Mouse (Mus musculus) liver, embryonic 11.5 days (tissue): ENCODE results near the gene Shroom1. TPM values are rescaled to one million over a fixed set of nuclear protein-coding genes. Genes with fewer than 3 reads are reported as not detected.

Experiments
- ATAC-seq: fragments of 200-750 bp; cut with Nextera tagmentation; replicated peaks from 2 replicates; pipeline ENCODE4 v1.8.0; 2017; ENCODE audit warnings: moderate number of reproducible peaks, mild to moderate bottlenecking, moderate TSS enrichment, moderate library complexity; ENCODE audit not compliant: low FRiP score
- DNase-seq: peaks from one replicate; pipeline ENCODE4 v3.0.0-alpha.2; 2017; ENCODE audit warnings: low spot score
- H3K27ac ChIP-seq: fragments of 300-500 bp; sonication (generic); 2 replicates; pipeline ENCODE4 v1.5.1; 2014; ENCODE audit warnings: mild to moderate bottlenecking, low read depth, low read length, control low read depth
- H3K27me3 ChIP-seq: fragments of 300-500 bp; sonication (generic); replicated peaks from 2 replicates; pipeline ENCODE4 v1.6.1; 2014; ENCODE audit warnings: low read length, mixed read lengths; ENCODE audit not compliant: control insufficient read depth, insufficient read depth
- H3K36me3 ChIP-seq: fragments of 300-500 bp; sonication (generic); 2 replicates; pipeline ENCODE4 v1.6.1; 2014; ENCODE audit warnings: mild to moderate bottlenecking, low read length, moderate library complexity, mixed read lengths; ENCODE audit not compliant: control insufficient read depth, insufficient read depth
- H3K4me1 ChIP-seq: fragments of 300-500 bp; sonication (generic); replicated peaks from 2 replicates; pipeline ENCODE4 v1.6.1; 2014; ENCODE audit warnings: low read length, mixed read lengths; ENCODE audit not compliant: control insufficient read depth, insufficient read depth
- H3K4me2 ChIP-seq: fragments of 300-500 bp; sonication (generic); 2 replicates; pipeline ENCODE4 v1.6.1; 2014; ENCODE audit warnings: mild to moderate bottlenecking, control low read depth, moderate library complexity
- H3K4me3 ChIP-seq: fragments of 300-500 bp; sonication (generic); 2 replicates; pipeline ENCODE4 v1.5.1; 2014; ENCODE audit warnings: low read depth, low read length, control low read depth
- H3K9ac ChIP-seq: fragments of 300-500 bp; sonication (generic); 2 replicates; pipeline ENCODE4 v1.6.1; 2014; ENCODE audit warnings: low read depth, low read length, control low read depth
- H3K9me3 ChIP-seq: fragments of 300-500 bp; sonication (generic); 2 replicates; pipeline ENCODE4 v1.6.1; 2016; ENCODE audit warnings: low read length, inconsistent platforms, mixed read lengths; ENCODE audit not compliant: control insufficient read depth
- WGBS: fragments of 180-500 bp; shearing (Covaris S2); extraction: QIAGEN DNeasy Blood & Tissue Kit; methylation state at CpG from one replicate; pipeline ENCODE4 v1.1.7; 2014; 5-methylcytosine and 5-hydroxymethylcytosine counted together
- polyA plus RNA-seq: library from polyadenylated mRNA; unstranded; fragments of >200 nt; fragmentation: Nextera tagmentation; extraction: Ambion mirVana; gene quantifications from 2 replicates; pipeline ENCODE4 v1.2.1, GENCODE M21; 2014

Shroom1 gene
- polyA plus RNA-seq, 1 experiment from 2014 or later = 2.6 TPM

- H3K4me1 ChIP-seq = peaks cover 12% of the 10 kb centered on the region
- H3K9ac ChIP-seq = no peak overlapping the region
- WGBS = 84% methylated on average over 9 of the region's 9 CpGs
- no peak for ATAC-seq
- no peaks in the 10 kb centered on the region for H3K9me3 ChIP-seq
- no peak overlapping the region for H3K27ac ChIP-seq
- no peak overlapping the region for H3K4me2 ChIP-seq
- peaks cover 13% of the 10 kb centered on the region for H3K27me3 ChIP-seq
- no peak overlapping the region for H3K4me3 ChIP-seq
- no peak for DNase-seq
- H3K36me3 ChIP-seq = no peaks in the 10 kb centered on the region
Observed at GRCm38 (mm10) chr11:53489421-53489820, 32.4 kb downstream of the Shroom1 start.

- H3K4me2 ChIP-seq = no peak overlapping the region
- peaks cover 8% of the 10 kb centered on the region for H3K4me1 ChIP-seq
- H3K27ac ChIP-seq = no peak overlapping the region
- no peaks in the 10 kb centered on the region for H3K9me3 ChIP-seq
- H3K27me3 ChIP-seq = peaks cover 6% of the 10 kb centered on the region
- H3K4me3 ChIP-seq = no peak overlapping the region
- H3K9ac ChIP-seq = no peak overlapping the region
- 30% methylated on average over 8 of the region's 8 CpGs for WGBS
- H3K36me3 ChIP-seq = no peaks in the 10 kb centered on the region
- no peak for DNase-seq
- ATAC-seq = no peak
Observed at GRCm38 (mm10) chr11:53491954-53492401, 35.0 kb downstream of the Shroom1 start.

- Histone ChIP-seq H3K27me3 (no peaks in the 10 kb centered on the region; the same call in 1 of the 2 replicates), H3K27ac (no peak overlapping the region), H3K9ac (no peak overlapping the region), H3K9me3 (no peaks in the 10 kb centered on the region), H3K4me3 (no peak overlapping the region), H3K36me3 (no peaks in the 10 kb centered on the region), H3K4me1 (peaks cover 4% of the 10 kb centered on the region), H3K4me2 (no peak overlapping the region)
- ATAC-seq (no peak), DNase-seq (no peak)
- WGBS = 42% methylated on average over 3 of the region's 3 CpGs
Observed at GRCm38 (mm10) chr11:53493243-53493955, 36.4 kb downstream of the Shroom1 start.

DNA sequence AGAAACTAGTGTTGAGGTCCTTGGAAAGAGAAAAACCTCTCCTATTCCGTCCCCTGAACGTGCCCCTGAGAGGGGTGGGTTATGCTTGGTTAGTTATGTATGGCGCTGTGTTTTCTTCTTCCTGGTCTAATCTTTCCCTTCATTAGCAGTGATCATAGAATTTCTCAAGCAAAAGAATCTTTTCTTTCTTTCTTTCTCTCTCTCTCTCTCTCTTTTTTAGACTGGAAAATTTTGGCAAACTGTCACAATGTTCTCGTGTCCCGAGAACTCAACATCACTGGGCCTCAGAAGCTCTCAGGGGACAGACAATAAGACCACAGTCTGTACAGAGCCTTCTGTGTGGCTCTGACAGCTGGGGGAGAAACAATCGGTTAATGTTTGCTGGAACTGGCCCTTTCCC is 38.4 kb downstream of the Shroom1 start:
- no peak overlapping the region for H3K4me3 ChIP-seq
- H3K9ac ChIP-seq = no peak overlapping the region
- no peak for ATAC-seq
- no peaks in the 10 kb centered on the region for H3K36me3 ChIP-seq
- WGBS = 78% methylated on average over 6 of the region's 6 CpGs
- H3K9me3 ChIP-seq = no peaks in the 10 kb centered on the region
- peaks cover 4% of the 10 kb centered on the region for H3K4me1 ChIP-seq
- no peak overlapping the region for H3K27ac ChIP-seq
- no peak for DNase-seq
- no peak overlapping the region for H3K4me2 ChIP-seq
- H3K27me3 ChIP-seq = peaks cover under 1% of the 10 kb centered on the region

- ATAC-seq = no peak
- Histone ChIP-seq H3K9ac (no peak overlapping the region), H3K36me3 (no peaks in the 10 kb centered on the region), H3K4me2 (no peak overlapping the region), H3K4me1 (peaks cover 4% of the 10 kb centered on the region), H3K4me3 (no peak overlapping the region), H3K9me3 (no peaks in the 10 kb centered on the region), H3K27me3 (peaks cover 5% of the 10 kb centered on the region), H3K27ac (no peak overlapping the region)
- 52% methylated on average over 6 of the region's 6 CpGs for WGBS
- no peak for DNase-seq
Observed at GRCm38 (mm10) chr11:53496946-53497345, 39.9 kb downstream of the Shroom1 start.

DNA sequence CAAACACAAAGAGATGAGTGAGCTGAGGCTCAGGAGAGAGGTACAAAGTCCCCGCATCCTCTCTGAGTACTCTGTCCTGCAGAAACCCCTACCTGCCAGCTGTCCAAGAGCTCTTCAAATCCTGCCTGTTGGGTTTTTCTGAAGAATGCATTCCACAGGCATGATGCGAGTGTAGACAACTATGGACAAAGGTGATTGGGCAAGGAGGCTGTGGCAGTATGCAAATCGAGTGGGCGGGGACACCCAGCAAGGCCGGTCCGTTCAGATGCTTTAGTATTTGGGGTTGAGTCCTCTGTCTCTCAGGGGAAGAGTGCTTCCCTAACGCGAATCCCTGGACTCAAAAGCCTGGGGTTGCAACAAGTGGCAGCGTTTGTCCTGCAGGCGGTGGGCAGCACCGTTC is 43.6 kb downstream of the Shroom1 start:
- Histone ChIP-seq H3K4me3 (no peak overlapping the region), H3K36me3 (no peaks in the 10 kb centered on the region), H3K4me2 (peak overlapping the region; percentile 10; the same call in 1 of the 2 replicates), H3K9me3 (no peaks in the 10 kb centered on the region), H3K9ac (no peak overlapping the region), H3K27me3 (peaks cover 5% of the 10 kb centered on the region), H3K27ac (no peak overlapping the region), H3K4me1 (peaks cover 3% of the 10 kb centered on the region; the same call in 1 of the 2 replicates)
- no peak for ATAC-seq
- DNase-seq = no peak
- WGBS = 8% methylated on average over 11 of the region's 11 CpGs

DNA sequence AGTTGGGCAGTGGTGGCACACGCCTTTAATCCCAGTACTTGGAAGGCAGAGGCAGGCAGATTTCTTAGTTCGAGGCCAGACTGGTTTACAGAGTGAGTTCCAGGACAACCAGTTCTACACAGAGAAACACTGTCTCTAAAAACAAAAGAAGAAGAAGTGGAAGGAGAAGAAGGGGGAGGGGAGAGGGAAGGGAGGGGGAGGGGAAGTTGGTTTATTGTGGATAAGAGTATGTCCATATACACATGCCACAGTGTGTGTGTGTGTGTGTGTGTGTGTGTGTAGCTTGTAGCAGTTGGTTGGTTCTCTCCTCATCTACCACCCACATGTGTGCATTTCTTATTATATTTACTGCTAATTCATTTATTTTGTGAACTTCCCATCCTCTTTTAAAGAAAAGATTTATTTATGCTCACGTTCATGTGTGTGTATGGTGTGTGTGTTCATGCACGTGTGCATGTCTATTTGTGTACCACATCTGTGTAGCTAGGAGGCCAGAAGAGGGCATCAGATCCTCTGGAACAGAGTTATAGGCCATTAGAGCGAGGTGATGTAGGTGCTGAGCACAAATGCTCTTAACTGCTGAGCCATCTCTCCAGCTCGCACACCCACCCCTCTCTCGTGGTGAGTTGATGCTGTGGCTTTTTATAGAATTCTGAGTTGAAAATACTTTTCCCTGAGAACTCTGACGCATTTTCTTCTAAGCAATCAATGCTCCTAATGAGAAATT is 45.2 kb downstream of the Shroom1 start:
- Histone ChIP-seq H3K27me3 (peaks cover 5% of the 10 kb centered on the region), H3K27ac (no peak overlapping the region), H3K4me1 (peaks cover 3% of the 10 kb centered on the region; the same call in 1 of the 2 replicates), H3K9ac (no peak overlapping the region), H3K36me3 (no peaks in the 10 kb centered on the region), H3K4me3 (no peak overlapping the region), H3K9me3 (no peaks in the 10 kb centered on the region), H3K4me2 (no peak overlapping the region)
- ATAC-seq (no peak), DNase-seq (no peak)
- 66% methylated on average over 8 of the region's 8 CpGs for WGBS

DNA sequence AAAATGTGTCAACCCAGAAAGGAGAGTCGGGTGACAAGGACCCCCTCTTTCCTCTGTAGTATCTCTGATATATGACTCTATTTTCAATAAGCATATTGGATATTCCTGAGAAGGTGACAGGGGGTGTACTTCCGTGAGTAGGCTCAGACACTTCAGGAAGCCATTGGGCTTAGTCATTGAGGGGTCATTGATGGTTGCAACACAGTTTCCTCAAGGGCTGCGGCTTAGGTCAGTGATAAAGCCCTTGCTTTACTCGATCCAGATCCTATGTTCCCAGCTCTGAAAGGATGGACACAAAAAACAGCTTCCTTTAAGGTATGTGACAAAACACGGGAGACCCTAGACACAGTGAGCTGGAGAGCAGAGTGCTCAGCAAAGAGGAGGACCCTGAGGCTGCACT is 46.7 kb downstream of the Shroom1 start:
- Histone ChIP-seq H3K9me3 (no peaks in the 10 kb centered on the region), H3K4me1 (peaks cover 3% of the 10 kb centered on the region; the same call in 1 of the 2 replicates), H3K4me2 (no peak overlapping the region), H3K27me3 (peaks cover 5% of the 10 kb centered on the region), H3K4me3 (no peak overlapping the region), H3K27ac (no peak overlapping the region), H3K36me3 (no peaks in the 10 kb centered on the region), H3K9ac (no peak overlapping the region)
- 54% methylated on average over 5 of the region's 5 CpGs for WGBS
- ATAC-seq (no peak), DNase-seq (no peak)
